Mouse (Mus musculus) liver, embryonic 13.5 days (tissue): Measurements from ENCODE around the gene Lcn4. TPM values are rescaled to one million over a fixed set of nuclear protein-coding genes. Genes with fewer than 3 reads are reported as not detected.
A peak's percentile ranks its signal among the peaks of the same experiment; 100 is the strongest.
"Not testable (repeated sequence)": the region's sequence is repeated elsewhere in the genome, so short reads cannot be mapped to it uniquely, and the experiment has no call there.

Experiments
- ATAC-seq: fragments of 200-750 bp; cut with Nextera tagmentation; 2 replicates; pipeline ENCODE4 v1.8.0; 2017; ENCODE audit warnings: low read depth, mild to moderate bottlenecking, moderate number of reproducible peaks, moderate library complexity
- DNase-seq: peaks from one replicate; pipeline ENCODE4 v3.0.0; 2022
- H3K27ac ChIP-seq: fragments of 300-500 bp; sonication (generic); 2 replicates; pipeline ENCODE4 v1.5.1; 2015; ENCODE audit warnings: moderate library complexity, mild to moderate bottlenecking, inconsistent platforms
- H3K27me3 ChIP-seq: fragments of 300-500 bp; sonication (generic); 2 replicates; pipeline ENCODE4 v1.6.1; 2015; ENCODE audit warnings: mild to moderate bottlenecking, inconsistent platforms
- H3K36me3 ChIP-seq: fragments of 300-500 bp; sonication (generic); 2 replicates; pipeline ENCODE4 v1.6.1; 2015; ENCODE audit warnings: mild to moderate bottlenecking, inconsistent platforms
- H3K4me1 ChIP-seq: fragments of 300-500 bp; sonication (generic); replicated peaks from 2 replicates; pipeline ENCODE4 v1.6.1; 2015; ENCODE audit warnings: inconsistent platforms
- H3K4me2 ChIP-seq: fragments of 300-500 bp; sonication (generic); 2 replicates; pipeline ENCODE4 v1.6.1; 2015; ENCODE audit warnings: inconsistent platforms, mild to moderate bottlenecking, moderate library complexity
- H3K4me3 ChIP-seq: fragments of 300-500 bp; sonication (generic); replicated peaks from 2 replicates; pipeline ENCODE4 v1.5.1; 2015; ENCODE audit warnings: mild to moderate bottlenecking, inconsistent platforms
- H3K9ac ChIP-seq: fragments of 300-500 bp; sonication (generic); 2 replicates; pipeline ENCODE4 v1.6.1; 2015; ENCODE audit warnings: mild to moderate bottlenecking, inconsistent platforms
- H3K9me3 ChIP-seq: fragments of 300-500 bp; sonication (generic); replicated peaks from 2 replicates; pipeline ENCODE4 v1.6.1; 2016; ENCODE audit warnings: inconsistent platforms
- WGBS: fragments of 180-500 bp; shearing (Covaris S2); methylation state at CpG from one replicate; pipeline ENCODE4 v1.1.7; 2015; ENCODE audit not compliant: insufficient replicate concordance; 5-methylcytosine and 5-hydroxymethylcytosine counted together
- polyA plus RNA-seq: library from polyadenylated mRNA; unstranded; fragments of >200 nt; fragmentation: Nextera tagmentation; extraction: Ambion mirVana; gene quantifications from 2 replicates; pipeline ENCODE4 v1.2.1, GENCODE M21; 2015

Lcn4 gene
- not detected in 2 replicates for polyA plus RNA-seq

- ATAC-seq (no peak), DNase-seq (no peak)
- no peak within 1 kb of the TSS for H3K4me2 ChIP-seq
- no peak within 1 kb of the TSS for H3K27ac ChIP-seq
- no peaks in the 10 kb centered on the region for H3K36me3 ChIP-seq
- WGBS, result 53% methylated on average over 3 of the region's 3 CpGs
- H3K9me3 ChIP-seq, result no peaks in the 10 kb centered on the region
- no peaks in the 10 kb centered on the region for H3K27me3 ChIP-seq
- no peaks in the 10 kb centered on the region for H3K4me1 ChIP-seq
- no peak within 1 kb of the TSS for H3K9ac ChIP-seq
- H3K4me3 ChIP-seq, result no peak within 1 kb of the TSS
These were observed at the start of gene Lcn4 for GRCm38 (mm10) chr2:26671182-26671581. Lcn4 (minus strand) TSS chr2:26671282.

GRCm38 (mm10) chr2:26686171-26686675 lies 15.1 kb upstream of the Lcn4 start:
- DNase-seq (no peak), ATAC-seq (no peak)
- H3K36me3 ChIP-seq, result no peaks in the 10 kb centered on the region
- no peaks in the 10 kb centered on the region for H3K27me3 ChIP-seq
- H3K9ac ChIP-seq, result no peak overlapping the region
- H3K9me3 ChIP-seq, result no peaks in the 10 kb centered on the region
- H3K4me1 ChIP-seq, result no peaks in the 10 kb centered on the region
- WGBS, result 72% methylated on average over 1 of the region's 1 CpGs
- no peak overlapping the region for H3K4me2 ChIP-seq
- no peak overlapping the region for H3K4me3 ChIP-seq
- no peak overlapping the region for H3K27ac ChIP-seq

GRCm38 (mm10) chr2:26668746-26669145 lies 2.3 kb downstream of the Lcn4 start:
- H3K27ac ChIP-seq, result no peak overlapping the region
- no peaks in the 10 kb centered on the region for H3K36me3 ChIP-seq
- no peak overlapping the region for H3K4me2 ChIP-seq
- ATAC-seq (no peak), DNase-seq (no peak)
- no peak overlapping the region for H3K4me3 ChIP-seq
- H3K27me3 ChIP-seq, result no peaks in the 10 kb centered on the region
- H3K4me1 ChIP-seq, result no peaks in the 10 kb centered on the region
- H3K9me3 ChIP-seq, result no peaks in the 10 kb centered on the region
- no peak overlapping the region for H3K9ac ChIP-seq

- H3K4me2 ChIP-seq, ATAC-seq, H3K36me3 ChIP-seq, H3K4me1 ChIP-seq, H3K4me3 ChIP-seq, H3K27ac ChIP-seq, H3K9ac ChIP-seq, H3K9me3 ChIP-seq, DNase-seq: not testable (repeated sequence)
- H3K27me3 ChIP-seq, result peaks cover 11% of the 10 kb centered on the region
- WGBS, result 62% methylated on average over 1 of the region's 1 CpGs
These were observed 7.5 kb downstream of the Lcn4 start for GRCm38 (mm10) chr2:26663551-26663950.

- Histone ChIP-seq H3K27me3 (peaks cover 11% of the 10 kb centered on the region), H3K9ac (no peak overlapping the region), H3K4me2 (no peak overlapping the region), H3K27ac (no peak overlapping the region), H3K4me3 (no peak overlapping the region), H3K4me1 (no peaks in the 10 kb centered on the region), H3K9me3 (no peaks in the 10 kb centered on the region), H3K36me3 (no peaks in the 10 kb centered on the region)
- DNase-seq, result no peak
- no peak for ATAC-seq
- WGBS, result 35% methylated on average over 10 of the region's 10 CpGs
These were observed 8.0 kb downstream of the Lcn4 start for GRCm38 (mm10) chr2:26663112-26663511.

GRCm38 (mm10) chr2:26662509-26662882 lies 8.6 kb downstream of the Lcn4 start:
- DNase-seq (no peak), ATAC-seq (no peak)
- H3K4me1 ChIP-seq, result no peaks in the 10 kb centered on the region
- H3K4me3 ChIP-seq, result no peak overlapping the region
- no peaks in the 10 kb centered on the region for H3K36me3 ChIP-seq
- 63% methylated on average over 13 of the region's 13 CpGs for WGBS
- no peak overlapping the region for H3K27ac ChIP-seq
- H3K27me3 ChIP-seq, result peaks cover 11% of the 10 kb centered on the region
- no peaks in the 10 kb centered on the region for H3K9me3 ChIP-seq
- H3K9ac ChIP-seq, result no peak overlapping the region
- H3K4me2 ChIP-seq, result no peak overlapping the region

- no peak for ATAC-seq
- 37% methylated on average over 29 of the region's 29 CpGs for WGBS
- no peaks in the 10 kb centered on the region for H3K36me3 ChIP-seq
- H3K4me2 ChIP-seq, result peak overlapping the region; percentile 50
- no peaks in the 10 kb centered on the region for H3K4me1 ChIP-seq
- H3K9ac ChIP-seq, result no peak overlapping the region
- no peaks in the 10 kb centered on the region for H3K9me3 ChIP-seq
- DNase-seq, result no peak
- peaks cover 11% of the 10 kb centered on the region for H3K27me3 ChIP-seq
- H3K4me3 ChIP-seq, result no peak overlapping the region
- H3K27ac ChIP-seq, result no peak overlapping the region
These were observed 9.1 kb downstream of the Lcn4 start for GRCm38 (mm10) chr2:26661768-26662508.

GRCm38 (mm10) chr2:26661143-26661752 lies 9.8 kb downstream of the Lcn4 start:
- WGBS, result 1% methylated on average over 18 of the region's 20 CpGs
- H3K4me3 ChIP-seq, result no peak overlapping the region
- ATAC-seq, result no peak

GRCm38 (mm10) chr2:26657426-26657825 lies 13.7 kb downstream of the Lcn4 start:
- DNase-seq (no peak), ATAC-seq (no peak)
- Histone ChIP-seq H3K4me3 (no peak overlapping the region), H3K27me3 (peaks cover 11% of the 10 kb centered on the region), H3K9me3 (no peaks in the 10 kb centered on the region), H3K4me1 (no peaks in the 10 kb centered on the region), H3K9ac (no peak overlapping the region), H3K4me2 (no peak overlapping the region), H3K36me3 (no peaks in the 10 kb centered on the region), H3K27ac (no peak overlapping the region)
- 61% methylated on average over 2 of the region's 2 CpGs for WGBS

More at GRCm38 (mm10) chr2:26661143-26661752, 9.8 kb downstream of the Lcn4 start:
- Histone ChIP-seq H3K9ac (no peak overlapping the region), H3K27me3 (peaks cover 11% of the 10 kb centered on the region), H3K27ac (no peak overlapping the region), H3K4me2 (peak overlapping the region; percentile 50), H3K36me3 (no peaks in the 10 kb centered on the region), H3K9me3 (no peaks in the 10 kb centered on the region), H3K4me1 (no peaks in the 10 kb centered on the region)
- no peak for DNase-seq

- no peaks in the 10 kb centered on the region for H3K4me1 ChIP-seq
- no peaks in the 10 kb centered on the region for H3K9me3 ChIP-seq
- no peaks in the 10 kb centered on the region for H3K27me3 ChIP-seq
- no peak overlapping the region for H3K27ac ChIP-seq
- ATAC-seq, result no peak
- no peak overlapping the region for H3K4me3 ChIP-seq
- 35% methylated on average over 1 of the region's 1 CpGs for WGBS
- no peak for DNase-seq
- H3K36me3 ChIP-seq, result no peaks in the 10 kb centered on the region
- H3K4me2 ChIP-seq, result no peak overlapping the region
- H3K9ac ChIP-seq, result no peak overlapping the region
These were observed 16.4 kb downstream of the Lcn4 start for GRCm38 (mm10) chr2:26654687-26655086.

GRCm38 (mm10) chr2:26646643-26647293 lies 24.3 kb downstream of the Lcn4 start:
- peak; percentile 86 for ATAC-seq
- Histone ChIP-seq H3K27ac (no peak overlapping the region), H3K9ac (no peak overlapping the region), H3K4me3 (no peak overlapping the region), H3K4me1 (peaks cover 2% of the 10 kb centered on the region; the same call in 1 of the 2 replicates), H3K4me2 (no peak overlapping the region), H3K27me3 (peaks cover 5% of the 10 kb centered on the region; the same call in 1 of the 2 replicates), H3K9me3 (no peaks in the 10 kb centered on the region), H3K36me3 (no peaks in the 10 kb centered on the region)
- peak; percentile 70 for DNase-seq
- 9% methylated on average over 3 of the region's 3 CpGs for WGBS
